Mouse (Mus musculus): ENCODE results near the gene Ccdc177. TPM values are rescaled to one million over a fixed set of nuclear protein-coding genes. Genes with fewer than 3 reads are reported as not detected.

Ccdc177 gene
- total and polyA plus RNA-seq, 3 experiments = not detected

DNA sequence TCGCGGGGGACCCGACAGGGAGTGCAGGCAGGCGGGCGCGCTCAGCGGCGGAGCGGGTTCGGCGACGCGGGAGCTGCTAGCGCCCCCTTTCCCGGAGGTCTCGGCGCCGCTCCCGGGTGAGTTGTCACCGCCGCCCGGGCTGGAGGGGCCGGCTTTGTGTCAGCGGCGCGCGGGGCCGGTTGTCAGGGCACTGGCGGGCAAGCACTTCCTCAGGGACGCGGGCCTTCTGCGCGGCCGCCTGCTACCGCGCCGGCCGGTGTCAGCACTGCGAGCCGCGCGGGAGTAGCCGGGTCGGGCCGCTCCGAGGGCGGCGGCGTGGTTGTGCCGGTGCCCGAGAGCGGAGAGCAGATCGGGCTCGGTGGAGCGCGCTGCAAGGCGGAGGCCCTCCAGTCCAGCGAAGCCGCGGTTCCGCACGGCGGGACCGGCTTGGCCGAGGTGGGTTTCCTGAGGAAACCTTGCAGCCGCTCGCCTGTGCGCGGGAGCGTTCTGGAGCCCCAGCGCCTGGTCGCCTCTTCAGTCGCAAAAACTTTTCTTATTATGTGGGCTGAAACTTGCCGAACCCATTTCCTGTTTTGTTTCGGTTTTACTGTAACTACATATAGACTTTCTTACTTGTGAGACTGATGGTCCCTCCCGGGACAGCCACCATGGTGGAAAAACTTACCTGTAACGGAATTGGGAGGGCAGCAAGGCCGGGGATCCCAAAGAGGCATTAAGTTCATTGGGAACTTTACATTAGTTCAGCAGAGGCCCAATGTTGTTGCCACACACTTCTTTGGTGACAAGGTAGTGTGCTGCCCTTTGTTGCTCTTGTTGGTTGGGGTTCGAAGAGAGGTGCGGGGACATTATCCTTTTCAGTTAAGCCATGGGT, 30.4 kb upstream of the Ccdc177 start (continued):
- TF ChIP-seq HCFC1 (IDR thresholded peaks at IDR 0.05; ENCODE audit: low read depth, low read length) = no peak
- no peak for TF ChIP-seq TBP (conservative IDR thresholded peaks at IDR 0.05; ENCODE audit: low read depth, low read length)
- no peak for TF ChIP-seq PAX5 (IDR thresholded peaks at IDR 0.05; ENCODE audit: low read length)
- peak; percentile 63; the same call in 1 of the 2 replicates for TF ChIP-seq EP300 (IDR thresholded peaks at IDR 0.05; ENCODE audit: low read length)
- TF ChIP-seq ETS1 (conservative IDR thresholded peaks at IDR 0.05; ENCODE audit: low read depth, low read length) = peak; percentile 68
- no peak for TF ChIP-seq ZKSCAN1 (IDR thresholded peaks at IDR 0.05; ENCODE audit: borderline replicate concordance, low read depth, low read length)
- TF ChIP-seq JUN (IDR thresholded peaks at IDR 0.05; ENCODE audit: insufficient read depth, low read depth, low read length) = no peak
- no peak for TF ChIP-seq NRF1 (IDR thresholded peaks at IDR 0.05; ENCODE audit: low read depth, low read length)
- peak; percentile 83 for TF ChIP-seq IRF4 (IDR thresholded peaks at IDR 0.05; ENCODE audit: low read depth, low read length)
- no peak for TF ChIP-seq RCOR1 (conservative IDR thresholded peaks at IDR 0.05; ENCODE audit: low read depth, low read length)
- no peak for TF ChIP-seq MYC (IDR thresholded peaks at IDR 0.05; ENCODE audit: low read depth, low read length)
- TF ChIP-seq ZNF384 (IDR thresholded peaks at IDR 0.05; ENCODE audit: low read depth, low read length) = no peak
- no peak for TF ChIP-seq ELF1 (IDR thresholded peaks at IDR 0.05; ENCODE audit: low read depth, low read length)
- no peak for TF ChIP-seq MAX (IDR thresholded peaks at IDR 0.05; ENCODE audit: low read length)
- no peak for TF ChIP-seq GABPA (IDR thresholded peaks at IDR 0.05; ENCODE audit: insufficient replicate concordance, low read depth, low read length)
- TF ChIP-seq KAT2A (IDR thresholded peaks at IDR 0.05; ENCODE audit: insufficient replicate concordance, low read length) = no peak
- TF ChIP-seq ZMIZ1 (IDR thresholded peaks at IDR 0.05; ENCODE audit: low read depth, low read length) = no peak
- peak; percentile 61; the same call in 1 of the 2 replicates for TF ChIP-seq MEF2A (IDR thresholded peaks at IDR 0.05; ENCODE audit: borderline replicate concordance, low read depth, low read length)

DNA sequence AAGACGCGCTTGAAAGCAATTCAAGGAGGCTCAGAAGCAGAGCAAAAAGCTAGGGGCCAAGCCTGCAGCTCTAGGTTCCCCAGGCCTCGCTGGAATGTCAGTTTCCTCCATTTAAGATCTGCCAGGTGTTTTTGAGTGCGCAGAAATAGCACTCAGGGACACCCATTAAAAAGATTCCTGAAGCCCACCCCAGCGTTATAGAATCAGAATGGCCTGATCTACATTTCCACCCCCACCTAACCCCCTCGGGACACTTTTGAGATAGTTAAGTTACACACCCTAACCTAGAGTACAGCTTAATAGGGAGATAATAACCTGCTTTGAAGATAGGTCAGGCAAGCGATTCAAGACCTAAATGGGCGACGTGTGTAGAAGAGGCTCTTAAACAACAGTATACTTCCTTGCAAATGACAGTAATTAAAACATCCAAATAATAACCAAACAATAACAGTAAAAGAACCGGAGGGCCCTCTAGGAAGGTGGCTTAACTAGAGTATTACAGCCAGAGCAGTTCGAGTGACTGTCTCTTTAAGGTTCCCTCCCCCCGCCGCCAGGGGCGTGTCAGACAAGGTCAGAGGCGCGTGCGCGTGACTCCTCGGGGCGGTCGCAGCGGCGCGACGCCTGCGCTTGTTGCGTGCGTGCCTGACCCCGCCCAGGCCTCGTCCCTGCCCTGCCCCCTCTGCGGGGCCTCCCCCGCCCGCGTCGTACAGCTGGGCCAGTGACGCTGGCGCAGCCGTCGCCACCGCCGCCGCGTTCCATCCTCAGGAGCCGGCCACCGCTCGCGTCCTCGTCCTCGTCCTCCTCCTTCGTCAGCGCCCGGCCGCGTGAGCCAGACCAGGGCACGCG, 29.6 kb upstream of the Ccdc177 start, which contains the start of gene Susd6:
Susd6 (plus strand) TSS at position 662 of the 846 bp plus-strand sequence.
- DNase-seq (ENCODE audit: extremely low read depth) = peak; percentile 97
- dilution Hi-C loops (cut with MboI; ENCODE audit: extremely low pct_ligation_motif_present, extremely low pct_unique_long_range_greater_than_20kb, low sequenced_read_pairs) = no loop called here
- H3K79me2 ChIP-seq (replicated peaks; ENCODE audit: control insufficient read depth, extremely low read depth, insufficient read depth, poor library complexity, severe bottlenecking) = peaks cover 7% of the 10 kb centered on the region
- in situ Hi-C loops (cut with MboI; ENCODE audit: low pct_ligation_motif_present, low pct_unique_long_range_greater_than_20kb, low sequenced_read_pairs) = loop anchor here (5.0 kb wide), 1 partner anchor 92 kb away; no protein-coding TSS in a partner anchor
- H3K4me1 ChIP-seq (ENCODE audit: control insufficient read depth in 1 of 2, insufficient read depth in 2 of 2) = peaks cover 2 to 37% of the 10 kb centered on the region in 2 experiments
- peak within 1 kb of the TSS; percentile 79 for H3K9ac ChIP-seq (ENCODE audit: insufficient read depth, low read depth)
- H3K4me3 ChIP-seq (replicated peaks in 1 of 3; ENCODE audit: low read depth in 2 of 3, low read length in 2 of 3, poor library complexity in 1 of 3) = peak within 1 kb of the TSS; percentile 66 to 98 (median 89)
- peak within 1 kb of the TSS; percentile 92 for H3K27ac ChIP-seq (ENCODE audit: insufficient read depth, low read depth)
- peak within 1 kb of the TSS; percentile 83 for H3K4me2 ChIP-seq (ENCODE audit: insufficient read depth, low read depth, poor library complexity, severe bottlenecking)
- no peaks in the 10 kb centered on the region for H3K27me3 ChIP-seq (replicated peaks)
- peaks cover 0 to 4% of the 10 kb centered on the region in 2 experiments for H3K36me3 ChIP-seq (replicated peaks in 1 of 2; ENCODE audit: control insufficient read depth in 1 of 2, insufficient read depth in 1 of 2, low read length in 1 of 2)
- no peaks in the 10 kb centered on the region for H3K9me3 ChIP-seq (replicated peaks; ENCODE audit: low read length)
- peak; percentile 82 for TF ChIP-seq POLR2A (IDR thresholded peaks at IDR 0.05; ENCODE audit: low read depth, low read length)
- peak; percentile 12; the same call in 1 of the 2 replicates for TF ChIP-seq USF1 (IDR thresholded peaks at IDR 0.05; ENCODE audit: low read depth, low read length)
- TF ChIP-seq CHD2 (IDR thresholded peaks at IDR 0.05; ENCODE audit: low read length) = peak; percentile 95
- TF ChIP-seq MAX (IDR thresholded peaks at IDR 0.05; ENCODE audit: low read length) = peak; percentile 82; the same call in 1 of the 2 replicates
- no peak for TF ChIP-seq RAD21 (IDR thresholded peaks at IDR 0.05; ENCODE audit: low read depth, low read length)
- TF ChIP-seq MEF2A (IDR thresholded peaks at IDR 0.05; ENCODE audit: borderline replicate concordance, low read depth, low read length) = no peak; the same call in 1 of the 2 replicates
- TF ChIP-seq HCFC1 (IDR thresholded peaks at IDR 0.05; ENCODE audit: low read depth, low read length) = peak; percentile 80
- TF ChIP-seq KAT2A (IDR thresholded peaks at IDR 0.05; ENCODE audit: insufficient replicate concordance, low read length) = 0 out of 2 replicates have a peak, but pooled peaks have one; percentile 44
- peak; percentile 74; the same call in 1 of the 2 replicates for TF ChIP-seq NELFE (IDR thresholded peaks at IDR 0.05; ENCODE audit: low read depth, low read length)
- TF ChIP-seq SIN3A (IDR thresholded peaks at IDR 0.05; ENCODE audit: low read length) = peak; percentile 90
- TF ChIP-seq BHLHE40 (IDR thresholded peaks at IDR 0.05; ENCODE audit: low read depth, low read length) = peak; percentile 87
- TF ChIP-seq ELF1 (IDR thresholded peaks at IDR 0.05; ENCODE audit: low read depth, low read length) = peak; percentile 37; the same call in 1 of the 2 replicates
- TF ChIP-seq MAFK (IDR thresholded peaks at IDR 0.05; ENCODE audit: insufficient replicate concordance, low read length) = no peak
- no peak for TF ChIP-seq ZKSCAN1 (IDR thresholded peaks at IDR 0.05; ENCODE audit: borderline replicate concordance, low read depth, low read length)
- TF ChIP-seq ETS1 (conservative IDR thresholded peaks at IDR 0.05; ENCODE audit: low read depth, low read length) = peak; percentile 68
- TF ChIP-seq E2F4 (IDR thresholded peaks at IDR 0.05; ENCODE audit: insufficient replicate concordance, low read depth, low read length) = no peak
- peak; percentile 75 for TF ChIP-seq ZMIZ1 (IDR thresholded peaks at IDR 0.05; ENCODE audit: low read depth, low read length)
- TF ChIP-seq TCF12 (IDR thresholded peaks at IDR 0.05; ENCODE audit: low read depth, low read length) = peak; percentile 88
- TF ChIP-seq EP300 (IDR thresholded peaks at IDR 0.05; ENCODE audit: low read length) = no peak; the same call in 1 of the 2 replicates
- no peak; the same call in 1 of the 2 replicates for TF ChIP-seq ZNF384 (IDR thresholded peaks at IDR 0.05; ENCODE audit: low read depth, low read length)
- TF ChIP-seq MAZ (IDR thresholded peaks at IDR 0.05; ENCODE audit: low read depth, low read length) = peak; percentile 94
- TF ChIP-seq NRF1 (IDR thresholded peaks at IDR 0.05; ENCODE audit: low read depth, low read length) = peak; percentile 96

Measured in CH12.LX (cell line).